Mouse (Mus musculus): ENCODE results near the gene Tmem52. TPM values are rescaled to one million over a fixed set of nuclear protein-coding genes. Genes with fewer than 3 reads are reported as not detected.
"Not testable (repeated sequence)": the region's sequence is repeated elsewhere in the genome, so short reads cannot be mapped to it uniquely, and the experiment has no call there.

Gene Tmem52
- total RNA-seq (2022), result 10 to 100 TPM in 3 of 4 experiments, 1 to 10 TPM in 1; 5.8 to 48.6 (median 27.3) TPM

GRCm38 (mm10) chr4:155468952-155469351, at the start of gene Tmem52:
Tmem52 (plus strand) TSS chr4:155469114.
- DNase-seq, result peak; percentile 38

GRCm38 (mm10) chr4:155420137-155420536, 48.8 kb upstream of the Tmem52 start:
- no peak for DNase-seq

GRCm38 (mm10) chr4:155421412-155422370, 47.2 kb upstream of the Tmem52 start:
- DNase-seq, result not testable (repeated sequence)

- no peak for DNase-seq
These were observed 44.9 kb upstream of the Tmem52 start for GRCm38 (mm10) chr4:155423988-155424387.

GRCm38 (mm10) chr4:155426272-155426671, 42.6 kb upstream of the Tmem52 start:
- DNase-seq, result no peak

GRCm38 (mm10) chr4:155428442-155428841, 40.5 kb upstream of the Tmem52 start:
- DNase-seq, result no peak

- no peak for DNase-seq
These were observed 39.7 kb upstream of the Tmem52 start for GRCm38 (mm10) chr4:155429202-155429601.

- no peak for DNase-seq
These were observed 36.6 kb upstream of the Tmem52 start for GRCm38 (mm10) chr4:155432358-155432757.

GRCm38 (mm10) chr4:155433993-155434392, 34.9 kb upstream of the Tmem52 start:
- DNase-seq, result no peak

- DNase-seq, result no peak
These were observed 26.1 kb upstream of the Tmem52 start for GRCm38 (mm10) chr4:155442808-155443207.

GRCm38 (mm10) chr4:155451597-155451996, 17.3 kb upstream of the Tmem52 start:
- DNase-seq, result no peak

GRCm38 (mm10) chr4:155458575-155458974, 10.3 kb upstream of the Tmem52 start:
- DNase-seq, result no peak

- DNase-seq, result no peak
These were observed 5.9 kb upstream of the Tmem52 start for GRCm38 (mm10) chr4:155463050-155463449.

- DNase-seq, result no peak
These were observed 5.3 kb upstream of the Tmem52 start for GRCm38 (mm10) chr4:155463611-155464010.

- DNase-seq, result no peak
These were observed 4.9 kb upstream of the Tmem52 start for GRCm38 (mm10) chr4:155464061-155464460.

- no peak for DNase-seq
These were observed 3.3 kb upstream of the Tmem52 start for GRCm38 (mm10) chr4:155465607-155466006.

GRCm38 (mm10) chr4:155466080-155466479, 2.8 kb upstream of the Tmem52 start:
- no peak for DNase-seq

- DNase-seq, result no peak
These were observed 1.5 kb upstream of the Tmem52 start for GRCm38 (mm10) chr4:155467237-155468010.

GRCm38 (mm10) chr4:155469590-155470262, 812 bp downstream of the Tmem52 start:
- peak; percentile 48 for DNase-seq

GRCm38 (mm10) chr4:155470263-155470953, 1.5 kb downstream of the Tmem52 start:
- no peak for DNase-seq

GRCm38 (mm10) chr4:155470997-155471396, 2.1 kb downstream of the Tmem52 start:
- DNase-seq, result no peak

- no peak for DNase-seq
These were observed 2.5 kb downstream of the Tmem52 start for GRCm38 (mm10) chr4:155471406-155471805.

Data from adrenal gland, adult 8-10 months (tissue).